Mouse (Mus musculus) olfactory bulb, adult 2 months (tissue): ENCODE results near the gene Atg13. TPM values are rescaled to one million over a fixed set of nuclear protein-coding genes. Genes with fewer than 3 reads are reported as not detected.
"Not testable (repeated sequence)": the region's sequence is repeated elsewhere in the genome, so short reads cannot be mapped to it uniquely, and the experiment has no call there.

Experiments used
- H3K27ac ChIP-seq: fragments of 200-500 bp; 2 replicates; pipeline ENCODE4 v1.5.1; 2012; ENCODE audit warnings: low read depth, low read length; ENCODE audit not compliant: insufficient read depth
- H3K4me1 ChIP-seq: fragments of 200-500 bp; 2 replicates; pipeline ENCODE4 v1.6.1; 2012; ENCODE audit warnings: low read length; ENCODE audit not compliant: control insufficient read depth, insufficient read depth
- H3K4me3 ChIP-seq: fragments of 200-500 bp; 2 replicates; pipeline ENCODE4 v1.5.1; 2012; ENCODE audit warnings: mild to moderate bottlenecking, low read depth, low read length, moderate library complexity; ENCODE audit not compliant: insufficient read depth
- CTCF ChIP-seq: fragments of 200-500 bp; IDR thresholded peaks from 2 replicates; pipeline ENCODE4 v1.5.1; 2012; ENCODE audit warnings: low read depth, mild to moderate bottlenecking, low read length, moderate library complexity; ENCODE audit not compliant: insufficient read depth
- POLR2A ChIP-seq: fragments of 200-500 bp; IDR thresholded peaks from 2 replicates; pipeline ENCODE4 v1.6.1; 2012; ENCODE audit warnings: mild to moderate bottlenecking, low read depth, low read length, moderate library complexity; ENCODE audit not compliant: insufficient read depth
- WGBS: fragments of 180-500 bp; shearing (Covaris S2); methylation state at CpG from one replicate; pipeline ENCODE4 v1.1.7; 2018; 5-methylcytosine and 5-hydroxymethylcytosine counted together
- polyA plus RNA-seq: library from polyadenylated mRNA; stranded (reverse); fragments of >200 nt; gene quantifications from 2 replicates; pipeline ENCODE4 v1.2.4, GENCODE M21; 2012; ENCODE audit warnings: low replicate concordance; ENCODE audit not compliant: missing spikeins, insufficient read depth, insufficient read length

Gene Atg13
- polyA plus RNA-seq: not detected in 2 replicates

- TF ChIP-seq CTCF (no peak), POLR2A (peak; percentile 63)
- WGBS: under 1% methylated on average over 66 of the region's 66 CpGs
- peaks cover 3% of the 10 kb centered on the region for H3K4me1 ChIP-seq
Observed at GRCm38 (mm10) chr2:91710272-91711234, at the start of gene Atg13, which contains the start of gene Harbi1. Gene Atg13 (minus strand): TSS chr2:91710576. Gene Harbi1 (plus strand): TSS chr2:91710852.

GRCm38 (mm10) chr2:91749811-91750261, 39.5 kb upstream of the Atg13 start:
- H3K4me1 ChIP-seq: no peaks in the 10 kb centered on the region
- H3K27ac ChIP-seq: no peak overlapping the region
- TF ChIP-seq CTCF (no peak), POLR2A (no peak)
- WGBS: 51% methylated on average over 2 of the region's 2 CpGs
- no peak overlapping the region for H3K4me3 ChIP-seq

More at GRCm38 (mm10) chr2:91710272-91711234, at the start of gene Atg13, which contains the start of gene Harbi1:
- peak within 1 kb of the TSS; percentile 98 for H3K4me3 ChIP-seq
- peak within 1 kb of the TSS; percentile 46 for H3K27ac ChIP-seq

GRCm38 (mm10) chr2:91744686-91745085, 34.3 kb upstream of the Atg13 start:
- Histone ChIP-seq H3K27ac (no peak overlapping the region), H3K4me1 (no peaks in the 10 kb centered on the region), H3K4me3 (no peak overlapping the region)
- no peak for TF ChIP-seq CTCF
- TF ChIP-seq POLR2A: no peak
- WGBS: 88% methylated on average over 5 of the region's 5 CpGs

GRCm38 (mm10) chr2:91739586-91739985, 29.2 kb upstream of the Atg13 start:
- no peak for TF ChIP-seq CTCF
- TF ChIP-seq POLR2A: no peak
- Histone ChIP-seq H3K4me1 (no peaks in the 10 kb centered on the region), H3K27ac (no peak overlapping the region), H3K4me3 (no peak overlapping the region)
- WGBS: 88% methylated on average over 1 of the region's 1 CpGs

- TF ChIP-seq POLR2A (no peak), CTCF (no peak)
- WGBS: 86% methylated on average over 5 of the region's 5 CpGs
- Histone ChIP-seq H3K27ac (no peak overlapping the region), H3K4me3 (no peak overlapping the region), H3K4me1 (no peaks in the 10 kb centered on the region)
Observed at GRCm38 (mm10) chr2:91735221-91735620, 24.8 kb upstream of the Atg13 start.

- under 1% methylated on average over 68 of the region's 68 CpGs for WGBS
- TF ChIP-seq POLR2A (peak; percentile 13; the same call in 1 of the 2 replicates), CTCF (no peak)
- Histone ChIP-seq H3K4me3 (peak within 1 kb of the TSS; percentile 99), H3K4me1 (no peaks in the 10 kb centered on the region), H3K27ac (peak within 1 kb of the TSS; percentile 84)
Observed at GRCm38 (mm10) chr2:91729971-91730821, 19.8 kb upstream of the Atg13 start, which contains the start of gene Ambra1. Gene Ambra1 (plus strand): TSS chr2:91730134.

- no peak for TF ChIP-seq POLR2A
- TF ChIP-seq CTCF: no peak
Observed at GRCm38 (mm10) chr2:91729571-91729970, 19.2 kb upstream of the Atg13 start.

GRCm38 (mm10) chr2:91727011-91727410, 16.6 kb upstream of the Atg13 start:
- TF ChIP-seq CTCF (no peak), POLR2A (no peak)
- Histone ChIP-seq H3K4me1 (no peaks in the 10 kb centered on the region), H3K27ac (no peak overlapping the region), H3K4me3 (no peak overlapping the region)
- WGBS: 89% methylated on average over 3 of the region's 3 CpGs

More at GRCm38 (mm10) chr2:91729571-91729970, 19.2 kb upstream of the Atg13 start:
- Histone ChIP-seq H3K4me1 (no peaks in the 10 kb centered on the region), H3K27ac (no peak overlapping the region), H3K4me3 (no peak overlapping the region)
- WGBS: 7% methylated on average over 4 of the region's 4 CpGs

- 61% methylated on average over 4 of the region's 4 CpGs for WGBS
- H3K27ac ChIP-seq, H3K4me3 ChIP-seq, H3K4me1 ChIP-seq: not testable (repeated sequence)
Observed at GRCm38 (mm10) chr2:91725476-91725875, 15.1 kb upstream of the Atg13 start.
